Mouse (Mus musculus) retina, postnatal 7 days (tissue): ENCODE measurements around the gene Olfr1504.
"Not testable (repeated sequence)": the region's sequence is repeated elsewhere in the genome, so short reads cannot be mapped to it uniquely, and the experiment has no call there.

Experiments used
- DNase-seq: peaks from one replicate; pipeline ENCODE4 v3.0.0-alpha.2; 2012; ENCODE audit warnings: low read depth, low spot score

Gene Olfr1504

DNA sequence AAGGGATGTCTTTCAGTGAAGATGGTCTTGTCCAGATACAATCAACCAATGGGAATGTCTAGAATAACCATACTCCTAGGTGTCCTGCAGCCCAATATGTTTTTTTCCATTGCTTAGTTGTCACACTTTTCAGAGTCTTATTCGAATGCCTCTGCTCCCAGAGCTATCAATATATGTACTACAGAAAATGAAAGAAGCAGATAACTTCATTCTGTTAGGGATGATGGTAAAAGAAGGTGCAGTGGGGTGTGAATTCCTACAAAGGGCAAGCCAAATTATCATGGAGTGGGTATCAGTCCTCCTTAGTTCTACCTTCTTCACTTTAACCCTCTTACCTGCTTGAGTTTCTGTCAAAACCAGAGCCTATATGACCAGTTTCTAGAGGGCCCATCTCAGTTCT is at the start of gene Olfr1504:
TSS of gene Olfr1504 (minus strand) at position 101 of the 400 bp plus-strand sequence.
- DNase-seq = no peak

DNA sequence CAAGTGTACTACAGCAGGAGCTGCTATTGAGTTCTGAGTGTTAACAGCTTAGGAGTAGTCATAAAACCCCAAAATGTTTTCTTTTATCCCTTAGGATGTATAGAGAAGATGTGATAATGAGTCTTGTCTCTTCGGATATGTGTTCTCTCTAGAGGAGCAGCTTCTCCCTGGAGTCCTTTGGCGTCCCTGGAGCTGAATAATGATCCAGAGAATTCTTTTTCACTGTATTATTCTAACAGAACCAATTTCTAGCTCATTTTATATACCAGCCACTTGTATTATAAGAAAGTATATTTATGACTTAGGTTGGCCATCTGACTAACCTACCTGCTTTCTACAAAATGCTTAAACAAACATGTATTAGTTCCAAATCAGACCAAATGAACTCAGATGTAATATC is 15.5 kb upstream of the Olfr1504 start, which contains the start of gene Olfr1505:
TSS of gene Olfr1505 (plus strand) at position 301 of the 400 bp plus-strand sequence.
- DNase-seq = no peak

DNA sequence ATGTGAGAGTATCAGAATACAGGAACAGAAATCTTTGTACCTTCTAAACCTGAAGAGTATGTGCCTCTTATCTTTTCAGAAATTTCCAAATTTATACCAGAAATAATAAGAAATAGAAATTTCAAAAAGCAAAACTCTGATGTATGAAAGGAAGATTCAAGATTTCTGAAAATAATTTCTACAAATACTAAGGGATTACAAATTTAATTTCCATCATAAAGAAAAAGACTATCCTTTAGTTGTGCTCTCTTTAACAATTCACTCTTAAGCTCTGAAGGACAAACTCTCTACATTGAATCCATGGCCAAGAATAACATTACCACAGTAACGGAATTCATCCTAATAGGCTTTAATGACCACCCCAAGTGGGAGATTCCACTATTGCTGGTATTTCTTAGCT is 36.2 kb downstream of the Olfr1504 start, which contains the start of gene Olfr1502:
TSS of gene Olfr1502 (plus strand) at position 301 of the 400 bp plus-strand sequence.
- DNase-seq = no peak

DNA sequence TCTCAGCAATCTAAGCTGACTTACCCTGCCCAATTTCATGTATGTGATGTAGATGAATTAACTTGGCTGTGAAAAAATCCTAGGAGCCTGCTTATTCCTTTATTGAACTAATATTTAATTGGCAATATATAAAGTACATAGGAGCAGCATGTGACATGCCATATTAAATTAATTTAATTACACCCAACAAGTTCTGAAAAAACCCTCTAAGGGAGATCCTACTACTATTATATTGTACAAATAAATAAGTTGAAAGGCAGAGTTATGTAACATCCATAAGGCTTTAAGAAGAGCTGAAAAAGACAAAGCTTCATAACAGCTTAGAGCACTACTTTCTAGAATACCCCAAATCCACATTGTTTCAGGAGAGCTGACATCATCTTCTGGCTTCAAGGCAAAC is 47.1 kb downstream of the Olfr1504 start, which contains the start of gene Olfr1501:
TSS of gene Olfr1501 (minus strand) at position 101 of the 400 bp plus-strand sequence.
- DNase-seq = not testable (repeated sequence)
